Mouse (Mus musculus): ENCODE measurements around the gene Foxd4. TPM values are rescaled to one million over a fixed set of nuclear protein-coding genes. Genes with fewer than 3 reads are reported as not detected.

Gene Foxd4
- polyA plus RNA-seq, 1 experiment from 2014 or later = not detected

Small RNA genes lying within 50 kb of the gene (microRNA-seq; reads per million reads assigned to microRNA genes)
- not detected for gene Mir3084-1

Other genes starting within 250 kb of the Foxd4 start
- 2.1 and 2.4 TPM in 2 replicates for gene Tmem252, start 227.2 kb downstream of the Foxd4 start, polyA plus RNA-seq (2015; fragmentation: Nextera tagmentation; extraction: Ambion mirVana)
- 1.3 and 1.7 TPM in 2 replicates for gene Pgm5, start 39.3 kb downstream of the Foxd4 start, polyA plus RNA-seq (2015; fragmentation: Nextera tagmentation; extraction: Ambion mirVana)
- 292 and 322 TPM in 2 replicates for gene Gm10053, start 25.5 kb downstream of the Foxd4 start, polyA plus RNA-seq (2015; fragmentation: Nextera tagmentation; extraction: Ambion mirVana)
- gene Cbwd1, start 60.4 kb upstream of the Foxd4 start, polyA plus RNA-seq (2015; fragmentation: Nextera tagmentation; extraction: Ambion mirVana) = 11.3 and 12.7 TPM in 2 replicates
- gene Dock8, start 98.3 kb upstream of the Foxd4 start, polyA plus RNA-seq (2015; fragmentation: Nextera tagmentation; extraction: Ambion mirVana) = 0.84 and 1.5 TPM in 2 replicates